Mouse (Mus musculus): ENCODE measurements around the gene Tex22. TPM values are rescaled to one million over a fixed set of nuclear protein-coding genes. Genes with fewer than 3 reads are reported as not detected.

Tex22 gene
- polyA plus RNA-seq, 1 experiment from 2014 or later: not detected

GRCm38 (mm10) chr12:113038414-113038813 lies 35.9 kb upstream of the Tex22 start:
- no peaks in the 10 kb centered on the region for H3K9me3 ChIP-seq
- H3K4me3 ChIP-seq: no peak overlapping the region
- H3K36me3 ChIP-seq: no peaks in the 10 kb centered on the region
- H3K4me1 ChIP-seq: peaks cover 20% of the 10 kb centered on the region
- H3K4me2 ChIP-seq: no peak overlapping the region
- ATAC-seq (ENCODE audit: insufficient number of reproducible peaks, insufficient read depth, low FRiP score, low TSS enrichment, low read depth): no peak
- no peak overlapping the region for H3K9ac ChIP-seq
- no peaks in the 10 kb centered on the region for H3K27me3 ChIP-seq
- H3K27ac ChIP-seq: no peak overlapping the region
- WGBS: 89% methylated on average over 4 of the region's 4 CpGs

GRCm38 (mm10) chr12:113041481-113042439 lies 32.5 kb upstream of the Tex22 start:
- no peak overlapping the region for H3K9ac ChIP-seq
- no peaks in the 10 kb centered on the region for H3K27me3 ChIP-seq
- no peaks in the 10 kb centered on the region for H3K9me3 ChIP-seq
- 73% methylated on average over 15 of the region's 15 CpGs for WGBS
- H3K36me3 ChIP-seq: peaks cover 18% of the 10 kb centered on the region
- ATAC-seq (ENCODE audit: insufficient number of reproducible peaks, insufficient read depth, low FRiP score, low TSS enrichment, low read depth): no peak
- peak overlapping the region; percentile 16; the same call in 1 of the 2 replicates for H3K27ac ChIP-seq
- peaks cover 22% of the 10 kb centered on the region for H3K4me1 ChIP-seq
- no peak overlapping the region for H3K4me3 ChIP-seq
- no peak overlapping the region for H3K4me2 ChIP-seq

- H3K36me3 ChIP-seq: peaks cover 26% of the 10 kb centered on the region
- H3K9ac ChIP-seq: no peak overlapping the region
- ATAC-seq (ENCODE audit: insufficient number of reproducible peaks, insufficient read depth, low FRiP score, low TSS enrichment, low read depth): no peak
- H3K4me3 ChIP-seq: no peak overlapping the region
- H3K9me3 ChIP-seq: no peaks in the 10 kb centered on the region
- no peak overlapping the region for H3K4me2 ChIP-seq
- WGBS: 76% methylated on average over 2 of the region's 2 CpGs
- H3K27me3 ChIP-seq: no peaks in the 10 kb centered on the region
- peak overlapping the region; percentile 40 for H3K27ac ChIP-seq
- H3K4me1 ChIP-seq: peaks cover 22% of the 10 kb centered on the region
These were observed 31.8 kb upstream of the Tex22 start for GRCm38 (mm10) chr12:113042543-113042942.

GRCm38 (mm10) chr12:113044916-113045677 lies 29.2 kb upstream of the Tex22 start:
- ATAC-seq (ENCODE audit: insufficient number of reproducible peaks, insufficient read depth, low FRiP score, low TSS enrichment, low read depth): no peak
- H3K4me3 ChIP-seq: no peak overlapping the region
- peaks cover 44% of the 10 kb centered on the region for H3K36me3 ChIP-seq

GRCm38 (mm10) chr12:113046861-113047260 lies 27.4 kb upstream of the Tex22 start:
- Histone ChIP-seq H3K9me3 (no peaks in the 10 kb centered on the region), H3K4me3 (no peak overlapping the region), H3K27me3 (no peaks in the 10 kb centered on the region), H3K36me3 (peaks cover 58% of the 10 kb centered on the region), H3K9ac (no peak overlapping the region), H3K4me1 (peaks cover 24% of the 10 kb centered on the region), H3K27ac (no peak overlapping the region), H3K4me2 (no peak overlapping the region)
- 92% methylated on average over 15 of the region's 15 CpGs for WGBS
- ATAC-seq (ENCODE audit: insufficient number of reproducible peaks, insufficient read depth, low FRiP score, low TSS enrichment, low read depth): no peak

More at GRCm38 (mm10) chr12:113044916-113045677, 29.2 kb upstream of the Tex22 start:
- H3K9me3 ChIP-seq: no peaks in the 10 kb centered on the region
- H3K4me2 ChIP-seq: no peak overlapping the region
- no peak overlapping the region for H3K27ac ChIP-seq
- no peaks in the 10 kb centered on the region for H3K27me3 ChIP-seq
- no peak overlapping the region for H3K9ac ChIP-seq
- 74% methylated on average over 3 of the region's 3 CpGs for WGBS
- H3K4me1 ChIP-seq: peaks cover 22% of the 10 kb centered on the region

- no peaks in the 10 kb centered on the region for H3K27me3 ChIP-seq
- no peaks in the 10 kb centered on the region for H3K9me3 ChIP-seq
- H3K4me2 ChIP-seq: no peak overlapping the region
- WGBS: 90% methylated on average over 5 of the region's 5 CpGs
- H3K27ac ChIP-seq: no peak overlapping the region
- H3K4me1 ChIP-seq: peaks cover 23% of the 10 kb centered on the region
- no peak for ATAC-seq (ENCODE audit: insufficient number of reproducible peaks, insufficient read depth, low FRiP score, low TSS enrichment, low read depth)
- 0 out of 2 replicates have a peak overlapping the region, but pooled peaks have one; percentile 8 for H3K9ac ChIP-seq
- H3K4me3 ChIP-seq: no peak overlapping the region
- H3K36me3 ChIP-seq: peaks cover 68% of the 10 kb centered on the region
These were observed 26.2 kb upstream of the Tex22 start for GRCm38 (mm10) chr12:113048103-113048502.

- Histone ChIP-seq H3K9me3 (no peaks in the 10 kb centered on the region), H3K9ac (no peak overlapping the region), H3K27me3 (no peaks in the 10 kb centered on the region), H3K36me3 (peaks cover 79% of the 10 kb centered on the region), H3K4me2 (no peak overlapping the region), H3K4me1 (peaks cover 18% of the 10 kb centered on the region), H3K27ac (no peak overlapping the region), H3K4me3 (no peak overlapping the region)
- no peak for ATAC-seq (ENCODE audit: insufficient number of reproducible peaks, insufficient read depth, low FRiP score, low TSS enrichment, low read depth)
- 90% methylated on average over 9 of the region's 9 CpGs for WGBS
These were observed 24.5 kb upstream of the Tex22 start for GRCm38 (mm10) chr12:113049836-113050235.

GRCm38 (mm10) chr12:113050671-113051070 lies 23.6 kb upstream of the Tex22 start:
- peaks cover 18% of the 10 kb centered on the region for H3K4me1 ChIP-seq
- ATAC-seq (ENCODE audit: insufficient number of reproducible peaks, insufficient read depth, low FRiP score, low TSS enrichment, low read depth): no peak
- H3K9me3 ChIP-seq: no peaks in the 10 kb centered on the region

GRCm38 (mm10) chr12:113051628-113052403 lies 22.5 kb upstream of the Tex22 start:
- H3K9ac ChIP-seq: peak overlapping the region; percentile 61
- H3K27ac ChIP-seq: peak overlapping the region; percentile 79
- H3K4me2 ChIP-seq: 0 out of 2 replicates have a peak overlapping the region, but pooled peaks have one; percentile 5
- no peak overlapping the region for H3K4me3 ChIP-seq
- no peaks in the 10 kb centered on the region for H3K27me3 ChIP-seq
- no peak for ATAC-seq (ENCODE audit: insufficient number of reproducible peaks, insufficient read depth, low FRiP score, low TSS enrichment, low read depth)
- 27% methylated on average over 9 of the region's 9 CpGs for WGBS
- H3K9me3 ChIP-seq: no peaks in the 10 kb centered on the region
- peaks cover 18% of the 10 kb centered on the region for H3K4me1 ChIP-seq
- H3K36me3 ChIP-seq: peaks cover 77% of the 10 kb centered on the region

More at GRCm38 (mm10) chr12:113050671-113051070, 23.6 kb upstream of the Tex22 start:
- WGBS: 57% methylated on average over 12 of the region's 12 CpGs
- no peak overlapping the region for H3K9ac ChIP-seq
- no peak overlapping the region for H3K4me3 ChIP-seq
- H3K27me3 ChIP-seq: no peaks in the 10 kb centered on the region
- H3K4me2 ChIP-seq: no peak overlapping the region
- H3K36me3 ChIP-seq: peaks cover 81% of the 10 kb centered on the region
- no peak overlapping the region; the same call in 1 of the 2 replicates for H3K27ac ChIP-seq

- H3K27ac ChIP-seq: no peak overlapping the region
- H3K4me2 ChIP-seq: no peak overlapping the region
- no peaks in the 10 kb centered on the region for H3K9me3 ChIP-seq
- H3K27me3 ChIP-seq: no peaks in the 10 kb centered on the region
- 87% methylated on average over 8 of the region's 8 CpGs for WGBS
- peaks cover 12% of the 10 kb centered on the region for H3K4me1 ChIP-seq
- no peak for ATAC-seq (ENCODE audit: insufficient number of reproducible peaks, insufficient read depth, low FRiP score, low TSS enrichment, low read depth)
- H3K9ac ChIP-seq: no peak overlapping the region
- no peak overlapping the region for H3K4me3 ChIP-seq
- H3K36me3 ChIP-seq: peaks cover 84% of the 10 kb centered on the region
These were observed 18.2 kb upstream of the Tex22 start for GRCm38 (mm10) chr12:113056089-113056488.

- 85% methylated on average over 5 of the region's 5 CpGs for WGBS
- no peak for ATAC-seq (ENCODE audit: insufficient number of reproducible peaks, insufficient read depth, low FRiP score, low TSS enrichment, low read depth)
- H3K27me3 ChIP-seq: no peaks in the 10 kb centered on the region
- no peak overlapping the region for H3K27ac ChIP-seq
- no peak overlapping the region for H3K9ac ChIP-seq
- no peaks in the 10 kb centered on the region for H3K4me1 ChIP-seq
- peaks cover 89% of the 10 kb centered on the region for H3K36me3 ChIP-seq
- no peaks in the 10 kb centered on the region for H3K9me3 ChIP-seq
- H3K4me2 ChIP-seq: no peak overlapping the region
- H3K4me3 ChIP-seq: no peak overlapping the region
These were observed 14.1 kb upstream of the Tex22 start for GRCm38 (mm10) chr12:113060178-113060577.
